In genomic region chr2:160958737-160959136, GRCm38 (mm10) we compare ENCODE assay signal across 13 mouse cellular contexts. TPM values are rescaled to one million over a fixed set of nuclear protein-coding genes. Genes with fewer than 3 reads are reported as not detected.
DNase-seq lines count a peak whose midpoint lies in the region; ATAC-seq lines count a peak whose summit lies in the region.
"Had no signal": no experiment of that assay in that cellular context is flagged by ENCODE, and none has a peak within 500 bp of the region (broad histone marks: within the 10 kb centered on the region; RNA-seq: fewer than 3 reads in every experiment).

No protein-coding gene starts in this region.

- no peak overlapping the region for H3K4me2 ChIP-seq in hindbrain, embryonic 11.5 days (replicated peaks; ENCODE audit: low read depth, low read length)
- H3K4me2 ChIP-seq in hindbrain, embryonic 14.5 days (replicated peaks): no peak overlapping the region
- H3K4me2 ChIP-seq: limb, embryonic 12.5 days had no signal

- no peak overlapping the region for H3K27ac ChIP-seq in hindbrain, embryonic 11.5 days (ENCODE audit: low read depth, low read length)
- no peak overlapping the region for H3K27ac ChIP-seq in hindbrain, embryonic 14.5 days
- H3K27ac ChIP-seq: limb, embryonic 12.5 days had no signal

- no peaks in the 10 kb centered on the region for H3K9me3 ChIP-seq in hindbrain, embryonic 11.5 days (ENCODE audit: control insufficient read depth, low read length)
- no peaks in the 10 kb centered on the region for H3K9me3 ChIP-seq in hindbrain, embryonic 14.5 days (ENCODE audit: control insufficient read depth, low read length)
- H3K9me3 ChIP-seq: limb, embryonic 12.5 days had no signal

- DNase-seq in hindbrain, embryonic 11.5 days (ENCODE audit: low spot score): peak; percentile 23
- DNase-seq in hindbrain, embryonic 14.5 days (ENCODE audit: low spot score): no peak
- peak; percentile 25 for DNase-seq in retina, embryonic 14.5 days (ENCODE audit: low spot score)
- no peak for DNase-seq in retina, postnatal 1 day
- peak; percentile 33 for DNase-seq in ZHBTc4 (ENCODE audit: low read depth, low spot score)
- DNase-seq in lung, postnatal 36 days: peak; percentile 33
- DNase-seq in adrenal gland, adult (ENCODE audit: inconsistent age in 2 of 2, low spot score in 1 of 2): no peak
- no peak for DNase-seq in gastrocnemius, postnatal 10 days
- DNase-seq: cerebellum, adult 11-12 months; gastrocnemius, postnatal 36 days; thymus, postnatal 14 days had no signal

- no peaks in the 10 kb centered on the region for H3K4me1 ChIP-seq in hindbrain, embryonic 11.5 days (replicated peaks; ENCODE audit: control insufficient read depth, insufficient read depth, low read length)
- H3K4me1 ChIP-seq in hindbrain, embryonic 14.5 days (replicated peaks; ENCODE audit: control insufficient read depth, insufficient read depth, low read length): no peaks in the 10 kb centered on the region

- no peak overlapping the region for H3K4me3 ChIP-seq in hindbrain, embryonic 11.5 days (ENCODE audit: low read depth, low read length)
- H3K4me3 ChIP-seq in hindbrain, embryonic 14.5 days (replicated peaks; ENCODE audit: low read length): no peak overlapping the region
- H3K4me3 ChIP-seq: limb, embryonic 12.5 days had no signal

- 92% methylated on average over 5 of the region's 5 CpGs for WGBS in hindbrain, embryonic 11.5 days
- WGBS in hindbrain, embryonic 14.5 days: 95% methylated on average over 5 of the region's 5 CpGs

- no peak overlapping the region for H3K9ac ChIP-seq in hindbrain, embryonic 11.5 days (ENCODE audit: low read depth, low read length)
- no peak overlapping the region for H3K9ac ChIP-seq in hindbrain, embryonic 14.5 days
- H3K9ac ChIP-seq: limb, embryonic 12.5 days had no signal

- no peaks in the 10 kb centered on the region for H3K27me3 ChIP-seq in hindbrain, embryonic 11.5 days (ENCODE audit: control insufficient read depth, insufficient read depth, low read length)
- no peaks in the 10 kb centered on the region for H3K27me3 ChIP-seq in hindbrain, embryonic 14.5 days (ENCODE audit: control insufficient read depth, insufficient read depth, low read length)
- H3K27me3 ChIP-seq: limb, embryonic 12.5 days had no signal

- ATAC-seq in hindbrain, embryonic 11.5 days (ENCODE audit: low FRiP score): no peak
- ATAC-seq in hindbrain, embryonic 14.5 days (ENCODE audit: low FRiP score): no peak
- ATAC-seq: inflammation-experienced regulatory T-cells, adult 6 months had no signal

- peaks cover 10% of the 10 kb centered on the region for H3K36me3 ChIP-seq in hindbrain, embryonic 11.5 days (ENCODE audit: control insufficient read depth, insufficient read depth, low read length)
- H3K36me3 ChIP-seq in hindbrain, embryonic 14.5 days (replicated peaks; ENCODE audit: control insufficient read depth, insufficient read depth): peaks cover 83% of the 10 kb centered on the region

RNA-seq across cellular contexts. Expression of gene Emilin3, which starts 46.6 kb away (rescaled TPM):
- 0.66 and 1.9 TPM in 2 replicates for polyA plus RNA-seq in hindbrain, embryonic 11.5 days (2014; fragmentation: Nextera tagmentation; extraction: Ambion mirVana)
- 0.52 and 0.55 TPM in 2 replicates for polyA plus RNA-seq in hindbrain, embryonic 14.5 days (2014; fragmentation: Nextera tagmentation; extraction: Ambion mirVana)
- total RNA-seq in gastrocnemius, postnatal 10 days (2021): 1 to 10 TPM; 6.9 to 8.2 TPM
- polyA plus RNA-seq: inflammation-experienced regulatory T-cells, adult 6 months had no signal

Comparison
In these comparisons a context has a peak if more than half of its experiments do, and no peak if none do; other contexts are left out.
1. DNase-seq: peak in hindbrain, embryonic 11.5 days (single experiment), retina, embryonic 14.5 days (single experiment), ZHBTc4 (single experiment) and lung, postnatal 36 days (single experiment); none in hindbrain, embryonic 14.5 days (single experiment), retina, postnatal 1 day (single experiment), adrenal gland, adult (0 of 2) and gastrocnemius, postnatal 10 days (single experiment).